Mouse (Mus musculus): Measurements from ENCODE around the gene Lzic. TPM values are rescaled to one million over a fixed set of nuclear protein-coding genes. Genes with fewer than 3 reads are reported as not detected.

Lzic gene
- total RNA-seq, 4 experiments from 2014 or later: 16.0 to 21.7 (median 19.5) TPM

DNA sequence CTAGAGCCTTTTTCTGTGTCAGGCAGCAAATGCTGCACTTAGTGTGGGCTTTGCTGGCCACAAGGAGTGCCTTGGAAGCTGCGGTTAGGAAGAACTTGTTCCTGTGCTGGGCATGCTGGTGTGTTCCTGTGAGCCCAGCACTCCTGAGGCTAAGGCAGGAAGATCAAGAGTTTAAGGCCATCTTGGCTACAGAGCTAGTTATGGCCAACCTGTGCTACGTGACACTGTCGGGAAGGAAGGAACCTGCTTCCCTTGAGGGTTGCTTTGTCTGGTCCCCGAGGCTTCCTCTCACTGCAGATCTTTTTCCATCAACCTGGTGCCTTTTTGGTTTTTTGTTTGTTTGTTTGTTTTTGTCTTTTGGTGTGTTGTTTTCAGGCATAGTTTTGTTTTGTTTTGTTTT, 40.1 kb downstream of the Lzic start:
- DNase-seq (ENCODE audit: low spot score in 2 of 2): no peak

DNA sequence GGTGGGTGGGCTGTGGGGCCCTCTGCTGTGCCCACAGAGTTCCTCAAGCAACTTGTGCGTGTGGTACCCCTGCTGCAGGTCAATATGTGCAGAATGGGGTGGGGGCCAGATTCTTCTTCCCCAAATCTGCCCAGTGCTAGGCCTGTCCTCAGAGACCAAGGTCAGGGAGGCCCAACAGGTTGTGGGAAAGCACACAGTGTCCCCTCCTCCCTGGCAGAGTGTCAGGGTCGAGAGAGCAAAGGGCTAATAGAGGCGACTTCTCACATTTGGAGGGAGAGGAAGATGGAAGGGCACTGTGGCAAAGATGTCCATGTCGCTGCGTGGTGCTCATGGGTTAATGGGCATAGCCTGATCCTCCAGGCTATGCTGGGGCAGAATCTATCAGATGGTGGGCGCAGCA, 40.8 kb downstream of the Lzic start:
- DNase-seq (ENCODE audit: low spot score in 2 of 2): no peak

DNA sequence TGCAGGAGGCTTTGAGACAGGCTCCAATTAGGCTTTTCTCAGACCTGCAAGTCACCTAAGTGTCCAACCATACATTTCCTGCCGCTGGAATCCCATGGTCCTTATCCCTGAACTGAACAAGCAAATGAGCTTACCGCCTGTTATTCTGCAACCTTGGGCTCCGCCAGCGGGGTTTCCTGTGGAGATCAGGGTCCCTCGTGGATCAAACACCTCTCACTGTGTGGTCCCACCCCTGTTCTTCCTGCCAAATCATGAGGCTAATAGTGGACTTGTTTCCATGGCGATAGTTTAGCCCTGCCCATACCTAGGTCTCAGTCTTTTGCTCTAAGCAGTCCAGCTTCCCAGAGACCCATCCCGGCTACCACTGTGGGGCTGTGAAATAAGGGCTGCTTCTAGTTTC, 41.3 kb downstream of the Lzic start:
- no peak for DNase-seq (ENCODE audit: low spot score in 2 of 2)

DNA sequence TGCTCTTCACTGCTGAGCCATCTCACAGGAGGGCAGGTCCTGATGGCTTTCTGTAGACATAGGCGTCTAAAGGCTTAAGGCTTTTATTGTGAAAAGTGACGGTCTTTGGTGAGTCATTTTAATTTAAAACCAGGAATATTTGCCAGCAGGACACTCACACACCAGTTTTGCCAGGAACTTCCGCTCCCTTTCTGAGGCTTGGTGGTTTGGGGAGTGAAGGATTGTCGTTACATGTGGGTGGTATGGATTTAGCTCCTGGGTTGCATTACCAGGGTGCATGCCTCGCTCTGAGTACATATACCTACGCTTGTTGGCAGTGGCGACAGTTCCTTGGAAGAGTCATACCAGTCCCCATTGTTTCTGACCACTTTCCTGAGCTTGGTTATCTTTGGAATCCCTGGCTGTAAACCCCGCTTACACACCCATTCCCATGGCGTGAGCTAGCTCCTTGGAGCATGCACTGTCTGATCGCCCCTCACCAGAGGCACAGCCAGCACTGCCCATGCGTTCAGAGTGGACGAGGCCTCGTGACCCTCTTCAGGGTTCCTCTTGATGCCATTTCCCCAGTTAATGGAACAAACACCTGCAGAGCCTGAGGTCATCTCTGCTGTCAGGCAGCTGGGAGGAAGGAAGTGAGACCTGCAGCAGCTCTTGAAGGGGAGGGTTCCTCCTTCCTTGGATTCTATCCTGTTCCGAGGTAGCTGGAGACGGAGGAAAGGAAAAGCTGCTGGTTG, 42.8 kb downstream of the Lzic start:
- no peak for DNase-seq (ENCODE audit: low spot score in 2 of 2)

DNA sequence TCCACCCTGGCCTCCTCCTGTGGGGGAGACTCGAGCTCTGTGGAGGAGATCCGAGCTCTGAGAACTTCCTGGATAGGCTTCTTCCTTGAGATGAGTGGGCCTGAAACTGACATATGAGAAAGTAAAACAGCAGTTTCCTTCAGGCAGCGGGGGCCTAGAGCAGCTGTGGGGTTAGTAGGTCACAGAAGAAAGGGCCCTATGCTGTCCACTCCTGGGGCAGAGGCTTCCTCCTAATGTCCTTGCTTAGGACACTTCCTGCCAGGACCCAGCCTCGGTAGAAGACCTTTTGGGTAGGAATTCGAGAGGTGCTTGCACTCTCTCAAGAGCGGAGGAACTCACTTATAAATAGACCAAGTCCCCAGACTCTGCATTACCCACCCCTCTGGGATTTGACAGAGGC, 44.7 kb downstream of the Lzic start:
- no peak for DNase-seq (ENCODE audit: low spot score in 2 of 2)

DNA sequence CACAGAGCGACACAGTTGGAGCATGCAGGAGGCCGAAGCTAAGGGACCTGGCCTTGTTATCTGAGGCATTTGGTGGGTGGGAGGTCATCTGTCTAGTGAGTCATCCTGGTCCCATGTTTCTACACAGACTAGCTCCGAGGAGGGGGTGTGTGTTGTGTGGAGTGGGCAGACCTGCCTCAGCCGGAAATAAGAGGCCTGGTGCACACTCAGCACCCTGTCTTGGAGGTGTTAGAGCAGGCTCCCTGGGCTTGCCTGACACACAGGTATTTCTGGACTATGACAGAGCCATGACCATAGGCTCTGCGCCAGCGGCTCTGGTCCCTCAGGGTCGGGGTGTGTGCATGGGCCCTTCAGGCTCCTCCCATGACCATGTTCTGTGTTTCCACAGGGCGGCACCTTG, 54.4 kb downstream of the Lzic start:
- no peak for DNase-seq (ENCODE audit: low spot score in 2 of 2)

DNA sequence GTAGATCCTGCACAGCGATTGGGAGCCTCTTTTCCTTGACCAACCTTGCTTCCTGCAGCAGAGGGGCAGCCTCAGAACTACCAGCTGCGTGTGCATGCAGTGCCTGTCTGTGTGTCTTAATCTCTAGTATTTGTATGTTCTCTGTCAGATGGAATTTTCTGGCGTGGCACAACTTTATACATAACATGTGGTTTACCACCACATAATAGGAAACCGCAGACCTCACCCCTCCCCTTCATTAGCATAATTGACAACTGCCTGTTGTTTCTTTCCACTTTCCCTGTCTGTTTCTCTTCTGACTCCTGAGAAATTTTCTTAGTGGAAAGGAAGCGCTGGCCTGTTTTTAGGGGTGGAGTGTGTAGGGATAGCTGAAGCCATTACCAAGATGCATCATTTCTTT, 56.9 kb downstream of the Lzic start:
- DNase-seq (ENCODE audit: low spot score in 2 of 2): no peak

DNA sequence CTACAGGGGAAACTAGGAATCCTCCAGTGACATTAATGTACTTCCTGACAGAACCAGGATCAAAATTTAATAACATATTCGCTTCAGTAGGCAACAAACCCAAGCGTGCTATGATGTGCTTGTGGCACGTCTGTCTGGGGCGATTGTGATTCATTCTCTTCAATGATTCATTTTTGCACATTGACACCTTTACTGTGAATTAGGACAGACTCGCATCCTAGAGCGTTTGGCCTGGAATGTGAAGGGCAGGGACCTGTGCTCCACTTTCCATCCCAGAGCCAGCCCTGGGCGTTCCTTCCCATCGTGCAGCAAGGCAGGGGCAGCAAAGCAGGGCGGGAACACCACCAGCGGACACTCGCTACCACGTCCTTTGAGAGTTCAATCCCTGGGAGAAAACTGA, 57.4 kb downstream of the Lzic start:
- DNase-seq (ENCODE audit: low spot score in 2 of 2): no peak

DNA sequence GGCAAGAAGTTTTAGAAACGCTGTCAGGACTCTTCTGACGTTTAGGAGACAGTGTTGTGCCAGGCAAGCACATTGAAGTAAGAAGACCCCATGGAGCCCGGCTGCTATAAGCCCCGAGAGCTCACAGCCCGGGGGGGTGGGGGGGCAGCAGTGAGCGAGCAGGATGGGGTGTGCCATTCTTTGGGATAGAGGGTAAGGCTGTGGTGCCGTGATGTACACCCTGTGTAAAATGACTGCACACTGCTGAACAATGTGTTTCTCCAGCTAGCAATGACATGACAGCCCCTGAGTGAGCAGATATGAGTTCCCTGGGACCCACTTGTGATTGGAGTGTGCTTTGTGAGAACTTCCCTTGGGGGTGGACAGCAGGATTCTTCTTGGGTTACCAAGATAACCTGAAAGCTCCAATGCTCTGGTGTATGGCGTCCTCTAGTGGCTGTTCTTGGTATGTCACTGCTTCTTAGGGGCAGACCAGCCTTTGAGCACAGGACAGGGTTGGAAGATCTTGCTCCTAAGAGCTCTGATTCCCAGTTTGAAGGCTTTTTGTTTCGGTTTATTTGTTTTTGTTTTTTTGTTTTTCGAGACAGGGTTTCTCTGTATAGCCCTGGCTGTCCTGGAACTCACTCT, 58.0 kb downstream of the Lzic start:
- peak in 1 of 2 experiments; percentile 76 for DNase-seq (ENCODE audit: low spot score in 2 of 2)

DNA sequence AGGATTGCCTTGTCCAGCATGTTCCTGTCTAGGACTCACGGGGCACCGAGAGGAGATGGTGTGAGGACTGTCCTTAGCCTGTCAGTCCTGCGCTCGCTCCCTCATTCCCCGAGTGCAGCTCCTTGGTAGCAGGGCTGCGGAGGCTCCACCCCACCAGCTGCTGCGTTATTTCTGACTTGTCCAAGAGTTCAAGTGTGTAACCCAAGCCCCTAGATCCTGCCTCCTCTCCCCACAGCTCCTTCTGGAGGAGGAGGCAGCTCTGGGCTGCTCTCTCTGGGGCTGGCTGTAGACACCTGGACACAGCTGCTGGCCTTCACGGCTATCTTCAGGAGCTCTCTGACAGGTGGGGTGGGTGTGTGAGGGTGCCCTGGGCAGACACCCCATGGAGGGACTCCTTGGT, 59.9 kb downstream of the Lzic start:
- no peak for DNase-seq (ENCODE audit: low spot score in 2 of 2)

Small RNA genes within 50 kb of the gene (microRNA-seq; reads per million reads assigned to microRNA genes)
- gene Mir5616: 0.44 to 0.84 reads per million in 2 experiments

Other genes starting within 250 kb of the Lzic start
- gene Kif1b, start 177.5 kb upstream of the Lzic start, total RNA-seq (2022): 100 to 1,000 TPM; 419 to 466 (median 440) TPM
- 100 to 1,000 TPM; 106 to 111 (median 107) TPM for gene Ube4b, start 58.5 kb upstream of the Lzic start, total RNA-seq (2022)
- not detected for gene Rbp7, start 30.3 kb upstream of the Lzic start, total RNA-seq (2022)
- not detected for gene Tmem274, start 7.9 kb upstream of the Lzic start, total RNA-seq (2022)
- 10 to 100 TPM in 1 of 4 experiments, 1 to 10 TPM in 3; 7.3 to 11.1 (median 8.6) TPM for gene Nmnat1, start within 50 bp of the Lzic start, total RNA-seq (2022)
- gene Ctnnbip1, start 33.0 kb downstream of the Lzic start, total RNA-seq (2022): 10 to 100 TPM; 29.0 to 40.0 (median 33.0) TPM
- gene Clstn1, start 101.2 kb downstream of the Lzic start, total RNA-seq (2022): 1,000 to 10,000 TPM; 1,199 to 1,281 (median 1,221) TPM
- 10 to 100 TPM; 21.6 to 25.5 (median 23.3) TPM for gene Pik3cd, start 217.3 kb downstream of the Lzic start, total RNA-seq (2022)